Mouse (Mus musculus): ENCODE measurements at regions not wholly inside any gene's neighbourhood (a gene's known extent, or its start where the extent isn't known, plus 50 kb on each side); places are given as distances from the start of the nearest gene placed in this dataset.
A peak's percentile ranks its signal among the peaks of the same experiment; 100 is the strongest.

GRCm38 (mm10) chr4:17160500-17160899, 2444.8 kb upstream of the Gm12353 start:
- no peak for DNase-seq (ENCODE audit: extremely low spot score in 1 of 2, low spot score in 1 of 2)

GRCm38 (mm10) chr4:17163581-17163980, 2441.7 kb upstream of the Gm12353 start:
- no peak for DNase-seq (ENCODE audit: extremely low spot score in 1 of 2, low spot score in 1 of 2)

GRCm38 (mm10) chr4:17208746-17209145, 2396.5 kb upstream of the Gm12353 start:
- no peak for DNase-seq (ENCODE audit: extremely low spot score in 1 of 2, low spot score in 1 of 2)

- DNase-seq (ENCODE audit: extremely low spot score in 1 of 2, low spot score in 1 of 2) = no peak
These were observed 2365.4 kb upstream of the Gm12353 start for GRCm38 (mm10) chr4:17239853-17240252.

- no peak for DNase-seq (ENCODE audit: extremely low spot score in 1 of 2, low spot score in 1 of 2)
These were observed 2364.9 kb upstream of the Gm12353 start for GRCm38 (mm10) chr4:17240314-17240713.

- DNase-seq (ENCODE audit: extremely low spot score in 1 of 2, low spot score in 1 of 2) = no peak
These were observed 2346.1 kb upstream of the Gm12353 start for GRCm38 (mm10) chr4:17259143-17259542.

GRCm38 (mm10) chr4:17261704-17262103, 2343.5 kb upstream of the Gm12353 start:
- peak; percentile 1 to 17 for DNase-seq (ENCODE audit: extremely low spot score in 1 of 2, low spot score in 1 of 2)

GRCm38 (mm10) chr4:17299131-17299530, 2306.1 kb upstream of the Gm12353 start:
- no peak for DNase-seq (ENCODE audit: extremely low spot score in 1 of 2, low spot score in 1 of 2)

GRCm38 (mm10) chr4:17319061-17319460, 2286.2 kb upstream of the Gm12353 start:
- DNase-seq (ENCODE audit: extremely low spot score in 1 of 2, low spot score in 1 of 2) = no peak

GRCm38 (mm10) chr4:17348026-17348425, 2257.2 kb upstream of the Gm12353 start:
- no peak for DNase-seq (ENCODE audit: extremely low spot score in 1 of 2, low spot score in 1 of 2)

GRCm38 (mm10) chr4:17360796-17361195, 2244.5 kb upstream of the Gm12353 start:
- DNase-seq (ENCODE audit: extremely low spot score in 1 of 2, low spot score in 1 of 2) = no peak
